Mouse (Mus musculus) embryo, embryonic 9.5 days (tissue): ENCODE data around the gene Ccdc182.
A peak's percentile ranks its signal among the peaks of the same experiment; 100 is the strongest.

Experiments used
- DNase-seq: peaks from one replicate; pipeline ENCODE4 v3.0.0-alpha.2; 2017; ENCODE audit errors: extremely low spot score

Gene Ccdc182

GRCm38 (mm10) chr11:88293631-88294393 lies at the start of gene Ccdc182:
Gene Ccdc182 (plus strand): TSS chr11:88294058.
- DNase-seq = no peak

GRCm38 (mm10) chr11:88245581-88246170 lies 48.2 kb upstream of the Ccdc182 start:
- DNase-seq = no peak

- no peak for DNase-seq
Measured at GRCm38 (mm10) chr11:88248636-88249035, 45.2 kb upstream of the Ccdc182 start.

- DNase-seq = no peak
Measured at GRCm38 (mm10) chr11:88250568-88250967, 43.3 kb upstream of the Ccdc182 start.

GRCm38 (mm10) chr11:88251295-88251694 lies 42.6 kb upstream of the Ccdc182 start:
- no peak for DNase-seq

GRCm38 (mm10) chr11:88251972-88252766 lies 41.7 kb upstream of the Ccdc182 start:
- peak; percentile 90 for DNase-seq

GRCm38 (mm10) chr11:88252767-88253513 lies 40.9 kb upstream of the Ccdc182 start:
- peak; percentile 48 for DNase-seq

- no peak for DNase-seq
Measured at GRCm38 (mm10) chr11:88253514-88254167, 40.2 kb upstream of the Ccdc182 start.

- DNase-seq = no peak
Measured at GRCm38 (mm10) chr11:88257700-88258099, 36.2 kb upstream of the Ccdc182 start.

GRCm38 (mm10) chr11:88258212-88258611 lies 35.6 kb upstream of the Ccdc182 start:
- no peak for DNase-seq

- no peak for DNase-seq
Measured at GRCm38 (mm10) chr11:88260463-88260862, 33.4 kb upstream of the Ccdc182 start.

- no peak for DNase-seq
Measured at GRCm38 (mm10) chr11:88264889-88265288, 29.0 kb upstream of the Ccdc182 start.

- no peak for DNase-seq
Measured at GRCm38 (mm10) chr11:88266311-88266710, 27.5 kb upstream of the Ccdc182 start.

- DNase-seq = no peak
Measured at GRCm38 (mm10) chr11:88271870-88272269, 22.0 kb upstream of the Ccdc182 start.

GRCm38 (mm10) chr11:88274111-88274879 lies 19.6 kb upstream of the Ccdc182 start:
- no peak for DNase-seq

GRCm38 (mm10) chr11:88274901-88275498 lies 18.9 kb upstream of the Ccdc182 start:
- peak; percentile 74 for DNase-seq

GRCm38 (mm10) chr11:88275949-88276348 lies 17.9 kb upstream of the Ccdc182 start:
- no peak for DNase-seq

- no peak for DNase-seq
Measured at GRCm38 (mm10) chr11:88276534-88277308, 17.1 kb upstream of the Ccdc182 start.

- DNase-seq = no peak
Measured at GRCm38 (mm10) chr11:88279006-88279405, 14.9 kb upstream of the Ccdc182 start.
